Mouse (Mus musculus): ENCODE data around the gene Tns4. TPM values are rescaled to one million over a fixed set of nuclear protein-coding genes. Genes with fewer than 3 reads are reported as not detected.

The Tns4 gene
- polyA plus RNA-seq, 1 experiment from 2014 or later, result not detected

GRCm38 (mm10) chr11:99041051-99041729 is 47.9 kb downstream of the Tns4 start, which contains the start of gene Igfbp4:
TSS of gene Igfbp4 (plus strand) at chr11:99041244.
- H3K9ac ChIP-seq, result peak within 1 kb of the TSS; percentile 87
- peaks cover 30% of the 10 kb centered on the region for H3K4me1 ChIP-seq
- H3K4me2 ChIP-seq, result peak within 1 kb of the TSS; percentile 99
- peak; percentile 71 for ATAC-seq
- H3K4me3 ChIP-seq, result peak within 1 kb of the TSS; percentile 67
- H3K9me3 ChIP-seq (replicated peaks), result no peaks in the 10 kb centered on the region
- under 1% methylated on average over 59 of the region's 63 CpGs for WGBS
- no peaks in the 10 kb centered on the region for H3K36me3 ChIP-seq (ENCODE audit: poor library complexity, severe bottlenecking)
- peak within 1 kb of the TSS; percentile 82 for H3K27ac ChIP-seq
- H3K27me3 ChIP-seq, result no peaks in the 10 kb centered on the region

GRCm38 (mm10) chr11:99040346-99040974 is 48.6 kb downstream of the Tns4 start:
- no peaks in the 10 kb centered on the region for H3K9me3 ChIP-seq (replicated peaks)
- H3K27ac ChIP-seq, result peak overlapping the region; percentile 82
- H3K36me3 ChIP-seq (ENCODE audit: poor library complexity, severe bottlenecking), result no peaks in the 10 kb centered on the region
- H3K9ac ChIP-seq, result peak overlapping the region; percentile 87
- H3K4me2 ChIP-seq, result peak overlapping the region; percentile 99
- peaks cover 30% of the 10 kb centered on the region for H3K4me1 ChIP-seq
- peak; percentile 27 for ATAC-seq
- 2% methylated on average over 17 of the region's 17 CpGs for WGBS
- peak overlapping the region; percentile 67 for H3K4me3 ChIP-seq
- H3K27me3 ChIP-seq, result no peaks in the 10 kb centered on the region

GRCm38 (mm10) chr11:99039782-99040181 is 49.3 kb downstream of the Tns4 start:
- under 1% methylated on average over 15 of the region's 15 CpGs for WGBS
- no peaks in the 10 kb centered on the region for H3K9me3 ChIP-seq (replicated peaks)
- H3K4me3 ChIP-seq, result peak overlapping the region; percentile 67
- H3K27me3 ChIP-seq, result no peaks in the 10 kb centered on the region
- peak overlapping the region; percentile 99 for H3K4me2 ChIP-seq
- peaks cover 30% of the 10 kb centered on the region for H3K4me1 ChIP-seq
- peak overlapping the region; percentile 87 for H3K9ac ChIP-seq
- H3K27ac ChIP-seq, result peak overlapping the region; percentile 82
- peak; percentile 87 for ATAC-seq
- H3K36me3 ChIP-seq (ENCODE audit: poor library complexity, severe bottlenecking), result no peaks in the 10 kb centered on the region

GRCm38 (mm10) chr11:99036254-99036653 is 52.9 kb downstream of the Tns4 start:
- ATAC-seq, result no peak
- no peak overlapping the region for H3K27ac ChIP-seq
- 85% methylated on average over 6 of the region's 6 CpGs for WGBS

GRCm38 (mm10) chr11:99035350-99035749 is 53.8 kb downstream of the Tns4 start:
- peaks cover 4% of the 10 kb centered on the region; the same call in 1 of the 2 replicates for H3K27me3 ChIP-seq
- ATAC-seq, result no peak
- H3K27ac ChIP-seq, result no peak overlapping the region
- no peak overlapping the region for H3K4me3 ChIP-seq
- H3K4me2 ChIP-seq, result no peak overlapping the region
- no peaks in the 10 kb centered on the region for H3K36me3 ChIP-seq (ENCODE audit: poor library complexity, severe bottlenecking)
- H3K9ac ChIP-seq, result no peak overlapping the region
- WGBS, result 73% methylated on average over 4 of the region's 4 CpGs
- 0 out of 2 replicates have a peak, but pooled peaks cover 5% of the 10 kb centered on the region for H3K4me1 ChIP-seq
- no peaks in the 10 kb centered on the region for H3K9me3 ChIP-seq (replicated peaks)

More at GRCm38 (mm10) chr11:99036254-99036653, 52.9 kb downstream of the Tns4 start:
- no peak overlapping the region for H3K4me2 ChIP-seq
- H3K4me3 ChIP-seq, result no peak overlapping the region
- peaks cover 12% of the 10 kb centered on the region; the same call in 1 of the 2 replicates for H3K4me1 ChIP-seq
- no peaks in the 10 kb centered on the region for H3K36me3 ChIP-seq (ENCODE audit: poor library complexity, severe bottlenecking)
- H3K9ac ChIP-seq, result no peak overlapping the region
- H3K9me3 ChIP-seq (replicated peaks), result no peaks in the 10 kb centered on the region
- peaks cover 4% of the 10 kb centered on the region; the same call in 1 of the 2 replicates for H3K27me3 ChIP-seq

- Histone ChIP-seq H3K36me3 (ENCODE audit: poor library complexity, severe bottlenecking) (no peaks in the 10 kb centered on the region), H3K4me1 (peaks cover 19% of the 10 kb centered on the region), H3K9me3 (replicated peaks) (no peaks in the 10 kb centered on the region), H3K4me3 (no peak overlapping the region), H3K4me2 (no peak overlapping the region), H3K27me3 (no peaks in the 10 kb centered on the region), H3K27ac (no peak overlapping the region), H3K9ac (no peak overlapping the region)
- WGBS, result 89% methylated on average over 12 of the region's 12 CpGs
- no peak for ATAC-seq
Measured at GRCm38 (mm10) chr11:99026899-99027440, 62.1 kb downstream of the Tns4 start.

GRCm38 (mm10) chr11:99025878-99026277 is 63.2 kb downstream of the Tns4 start:
- H3K4me1 ChIP-seq, result peaks cover 29% of the 10 kb centered on the region
- peaks cover 7% of the 10 kb centered on the region for H3K36me3 ChIP-seq (ENCODE audit: poor library complexity, severe bottlenecking)
- ATAC-seq, result no peak
- no peak overlapping the region for H3K4me2 ChIP-seq
- 85% methylated on average over 6 of the region's 6 CpGs for WGBS
- H3K9me3 ChIP-seq (replicated peaks), result no peaks in the 10 kb centered on the region
- H3K27me3 ChIP-seq, result no peaks in the 10 kb centered on the region
- H3K4me3 ChIP-seq, result no peak overlapping the region
- no peak overlapping the region for H3K9ac ChIP-seq
- no peak overlapping the region for H3K27ac ChIP-seq

- WGBS, result 52% methylated on average over 18 of the region's 18 CpGs
- no peaks in the 10 kb centered on the region for H3K27me3 ChIP-seq
- peak overlapping the region; percentile 76 for H3K4me3 ChIP-seq
- H3K4me2 ChIP-seq, result peak overlapping the region; percentile 51
- no peak for ATAC-seq
- H3K27ac ChIP-seq, result no peak overlapping the region; the same call in 1 of the 2 replicates
- peaks cover 18% of the 10 kb centered on the region for H3K36me3 ChIP-seq (ENCODE audit: poor library complexity, severe bottlenecking)
- no peaks in the 10 kb centered on the region for H3K9me3 ChIP-seq (replicated peaks)
- peaks cover 29% of the 10 kb centered on the region for H3K4me1 ChIP-seq
- H3K9ac ChIP-seq, result peak overlapping the region; percentile 35; the same call in 1 of the 2 replicates
Measured at GRCm38 (mm10) chr11:99024468-99025134, 64.5 kb downstream of the Tns4 start.

GRCm38 (mm10) chr11:99023500-99024467 is 65.3 kb downstream of the Tns4 start, which contains the start of gene Top2a:
TSS of gene Top2a (minus strand) at chr11:99024189.
- WGBS, result under 1% methylated on average over 54 of the region's 54 CpGs

GRCm38 (mm10) chr11:99023094-99023493 is 66.0 kb downstream of the Tns4 start:
- Histone ChIP-seq H3K9me3 (replicated peaks) (no peaks in the 10 kb centered on the region), H3K27me3 (no peaks in the 10 kb centered on the region), H3K27ac (no peak overlapping the region), H3K4me1 (peaks cover 29% of the 10 kb centered on the region), H3K9ac (peak overlapping the region; percentile 82), H3K4me2 (peak overlapping the region; percentile 69), H3K36me3 (ENCODE audit: poor library complexity, severe bottlenecking) (peaks cover 31% of the 10 kb centered on the region), H3K4me3 (peak overlapping the region; percentile 76)
- ATAC-seq, result no peak
- 5% methylated on average over 4 of the region's 4 CpGs for WGBS

More at GRCm38 (mm10) chr11:99023500-99024467, 65.3 kb downstream of the Tns4 start, which contains the start of gene Top2a:
- peaks cover 24% of the 10 kb centered on the region for H3K36me3 ChIP-seq (ENCODE audit: poor library complexity, severe bottlenecking)
- peaks cover 29% of the 10 kb centered on the region for H3K4me1 ChIP-seq
- H3K27me3 ChIP-seq, result no peaks in the 10 kb centered on the region
- H3K9me3 ChIP-seq (replicated peaks), result no peaks in the 10 kb centered on the region
- H3K9ac ChIP-seq, result peak within 1 kb of the TSS; percentile 82
- H3K4me3 ChIP-seq, result peak within 1 kb of the TSS; percentile 76
- H3K4me2 ChIP-seq, result peak within 1 kb of the TSS; percentile 69
- peak within 1 kb of the TSS; percentile 62 for H3K27ac ChIP-seq
- ATAC-seq, result peak; percentile 98
